Mouse (Mus musculus) small intestine, adult 2 months (tissue): Measurements from ENCODE around the gene Treml1. TPM values are rescaled to one million over a fixed set of nuclear protein-coding genes. Genes with fewer than 3 reads are reported as not detected.

ENCODE experiments used
- H3K27ac ChIP-seq: fragments of 200-500 bp; 2 replicates; pipeline ENCODE4 v1.5.1; 2012; ENCODE audit warnings: low read depth, low read length, control low read depth, inconsistent platforms; ENCODE audit not compliant: insufficient read depth
- H3K27me3 ChIP-seq: fragments of 200-500 bp; 2 replicates; pipeline ENCODE4 v1.6.1; 2012; ENCODE audit warnings: mild to moderate bottlenecking, moderate library complexity, low read length, inconsistent platforms; ENCODE audit not compliant: control insufficient read depth, insufficient read depth
- H3K36me3 ChIP-seq: fragments of 200-500 bp; 2 replicates; pipeline ENCODE4 v1.6.1; 2012; ENCODE audit warnings: mild to moderate bottlenecking, low read length, control low read depth, inconsistent platforms; ENCODE audit not compliant: control insufficient read depth, insufficient read depth
- H3K4me1 ChIP-seq: fragments of 200-500 bp; 2 replicates; pipeline ENCODE4 v1.6.1; 2012; ENCODE audit warnings: low read length, inconsistent platforms, mixed read lengths; ENCODE audit not compliant: control insufficient read depth, insufficient read depth, insufficient read length
- H3K4me3 ChIP-seq: fragments of 200-500 bp; 2 replicates; pipeline ENCODE4 v1.5.1; 2012; ENCODE audit warnings: low read depth, mild to moderate bottlenecking, control low read depth, inconsistent platforms, low read length, moderate library complexity
- CTCF ChIP-seq: fragments of 200-500 bp; IDR thresholded peaks from 2 replicates; pipeline ENCODE4 v1.5.1; 2012; ENCODE audit warnings: low read depth, mild to moderate bottlenecking, control low read depth, inconsistent platforms, low read length, moderate library complexity, mixed read lengths; ENCODE audit not compliant: insufficient replicate concordance, insufficient read length; ENCODE audit errors: extremely low read depth
- POLR2A ChIP-seq: fragments of 200-500 bp; IDR thresholded peaks from 2 replicates; pipeline ENCODE4 v1.6.1; 2012; ENCODE audit warnings: low read depth, mild to moderate bottlenecking, control low read depth, inconsistent platforms, low read length, moderate library complexity
- whole genome bisulfite sequencing: fragments of 180-500 bp; shearing (Covaris S2); methylation state at CpG from one replicate; pipeline ENCODE4 v1.1.7; 2018; 5-methylcytosine and 5-hydroxymethylcytosine counted together
- polyA plus RNA-seq: library from polyadenylated mRNA; depleted of rRNA; stranded (reverse); fragments of >200 nt; gene quantifications from 2 replicates; pipeline ENCODE4 v1.2.3, GENCODE M21; 2012

Treml1 gene
- polyA plus RNA-seq, 1 experiment: not detected

GRCm38 (mm10) chr17:48325638-48326037 is 34.1 kb upstream of the Treml1 start:
- TF ChIP-seq CTCF: no peak
- no peak for TF ChIP-seq POLR2A
- Histone ChIP-seq H3K36me3 (no peaks in the 10 kb centered on the region), H3K27ac (no peak overlapping the region), H3K27me3 (no peaks in the 10 kb centered on the region), H3K4me3 (no peak overlapping the region), H3K4me1 (0 out of 2 replicates have a peak, but pooled peaks cover 3% of the 10 kb centered on the region)
- WGBS: 90% methylated on average over 11 of the region's 11 CpGs

GRCm38 (mm10) chr17:48326656-48327055 is 33.1 kb upstream of the Treml1 start:
- TF ChIP-seq CTCF (no peak), POLR2A (no peak)
- 79% methylated on average over 4 of the region's 4 CpGs for whole genome bisulfite sequencing
- no peaks in the 10 kb centered on the region for H3K27me3 ChIP-seq
- no peaks in the 10 kb centered on the region for H3K36me3 ChIP-seq
- 0 out of 2 replicates have a peak, but pooled peaks cover 3% of the 10 kb centered on the region for H3K4me1 ChIP-seq
- H3K4me3 ChIP-seq: no peak overlapping the region
- no peak overlapping the region for H3K27ac ChIP-seq

GRCm38 (mm10) chr17:48332524-48332923 is 27.2 kb upstream of the Treml1 start:
- Histone ChIP-seq H3K27me3 (no peaks in the 10 kb centered on the region), H3K4me1 (no peaks in the 10 kb centered on the region), H3K27ac (no peak overlapping the region), H3K36me3 (no peaks in the 10 kb centered on the region), H3K4me3 (no peak overlapping the region)
- 79% methylated on average over 2 of the region's 2 CpGs for WGBS
- no peak for TF ChIP-seq CTCF
- TF ChIP-seq POLR2A: no peak

GRCm38 (mm10) chr17:48334186-48334585 is 25.5 kb upstream of the Treml1 start:
- 93% methylated on average over 4 of the region's 4 CpGs for WGBS
- Histone ChIP-seq H3K36me3 (no peaks in the 10 kb centered on the region), H3K27me3 (no peaks in the 10 kb centered on the region), H3K27ac (no peak overlapping the region), H3K4me1 (no peaks in the 10 kb centered on the region), H3K4me3 (no peak overlapping the region)
- TF ChIP-seq POLR2A: no peak

- Histone ChIP-seq H3K4me1 (no peaks in the 10 kb centered on the region), H3K36me3 (no peaks in the 10 kb centered on the region), H3K27ac (no peak overlapping the region), H3K27me3 (no peaks in the 10 kb centered on the region), H3K4me3 (no peak overlapping the region)
- TF ChIP-seq CTCF (peak; percentile 91; the same call in 1 of the 2 replicates), POLR2A (no peak)
- 3% methylated on average over 6 of the region's 6 CpGs for WGBS
These were observed 22.9 kb upstream of the Treml1 start for GRCm38 (mm10) chr17:48336857-48337256.

- no peak overlapping the region for H3K4me3 ChIP-seq
These were observed 19.4 kb upstream of the Treml1 start for GRCm38 (mm10) chr17:48340267-48340666.

GRCm38 (mm10) chr17:48341947-48342346 is 17.8 kb upstream of the Treml1 start:
- Histone ChIP-seq H3K4me1 (peaks cover 3% of the 10 kb centered on the region; the same call in 1 of the 2 replicates), H3K36me3 (no peaks in the 10 kb centered on the region), H3K27me3 (no peaks in the 10 kb centered on the region), H3K4me3 (no peak overlapping the region), H3K27ac (no peak overlapping the region)
- TF ChIP-seq POLR2A (no peak), CTCF (no peak)
- WGBS: 72% methylated on average over 3 of the region's 3 CpGs

More at GRCm38 (mm10) chr17:48340267-48340666, 19.4 kb upstream of the Treml1 start:
- H3K36me3 ChIP-seq: no peaks in the 10 kb centered on the region
- WGBS: 82% methylated on average over 1 of the region's 1 CpGs
- TF ChIP-seq CTCF (no peak), POLR2A (no peak)
- no peaks in the 10 kb centered on the region for H3K27me3 ChIP-seq
- no peaks in the 10 kb centered on the region for H3K4me1 ChIP-seq
- H3K27ac ChIP-seq: no peak overlapping the region
